Mouse (Mus musculus): ENCODE measurements around the gene Rps26. TPM values are rescaled to one million over a fixed set of nuclear protein-coding genes. Genes with fewer than 3 reads are reported as not detected.

Gene Rps26
- total RNA-seq (2023), result 1,431 TPM

DNA sequence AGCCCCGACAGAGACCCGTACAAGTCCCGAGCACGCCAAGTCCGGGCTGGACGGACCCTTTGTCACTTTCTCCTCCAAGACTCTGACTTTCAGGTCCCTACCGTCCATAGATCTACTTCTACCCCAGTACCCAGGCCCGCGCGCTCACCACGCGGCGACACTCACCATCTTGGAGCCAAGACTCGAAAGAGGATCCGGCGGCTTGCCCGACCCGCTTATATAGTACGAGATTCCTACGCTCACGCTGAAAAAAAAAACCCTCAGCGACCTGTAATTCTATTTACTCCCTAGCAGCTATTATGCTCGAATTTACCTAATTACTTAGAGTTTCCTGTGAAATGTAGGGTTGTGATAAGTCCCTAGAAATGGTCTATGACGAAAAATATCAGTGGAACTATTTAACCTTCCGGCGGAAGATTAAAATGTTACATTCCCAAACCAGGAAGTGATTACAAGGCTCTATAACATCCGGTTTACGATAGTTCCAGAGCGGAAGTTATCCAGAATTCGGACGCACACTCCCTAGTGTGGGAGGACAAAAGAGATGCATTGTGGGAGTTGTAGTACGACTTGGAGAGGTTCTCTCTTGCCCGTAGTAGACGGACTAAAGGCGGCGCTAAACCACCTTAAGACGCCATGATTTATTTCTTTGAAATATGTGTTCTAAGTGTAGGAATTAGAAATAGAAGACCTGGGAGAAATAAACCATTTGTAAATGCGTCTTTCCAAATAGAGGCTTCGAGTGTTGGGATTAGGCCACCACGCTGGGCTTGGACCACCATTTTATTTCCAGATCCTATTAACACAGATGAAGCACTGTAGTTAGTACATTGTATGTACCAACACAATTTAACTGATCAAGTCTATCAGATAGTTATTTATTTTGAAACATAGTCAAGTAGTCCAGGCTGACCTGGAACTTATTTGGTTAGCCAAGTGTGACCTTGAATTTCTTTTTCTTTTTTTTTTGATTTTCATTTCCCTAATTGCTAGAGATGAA, at the start of gene Rps26:
TSS of gene Rps26 (minus strand) at position 437 of the 1,000 bp plus-strand sequence.

GRCm38 (mm10) chr10:128673763-128674468, 47.4 kb upstream of the Rps26 start, which contains the start of gene Suox:
Gene Suox, minus strand, starts transcription at chr10:128674073.

GRCm38 (mm10) chr10:128645111-128646011, 18.8 kb upstream of the Rps26 start, which contains the start of gene Ikzf4:
Gene Ikzf4, minus strand, starts transcription at chr10:128645991.

DNA sequence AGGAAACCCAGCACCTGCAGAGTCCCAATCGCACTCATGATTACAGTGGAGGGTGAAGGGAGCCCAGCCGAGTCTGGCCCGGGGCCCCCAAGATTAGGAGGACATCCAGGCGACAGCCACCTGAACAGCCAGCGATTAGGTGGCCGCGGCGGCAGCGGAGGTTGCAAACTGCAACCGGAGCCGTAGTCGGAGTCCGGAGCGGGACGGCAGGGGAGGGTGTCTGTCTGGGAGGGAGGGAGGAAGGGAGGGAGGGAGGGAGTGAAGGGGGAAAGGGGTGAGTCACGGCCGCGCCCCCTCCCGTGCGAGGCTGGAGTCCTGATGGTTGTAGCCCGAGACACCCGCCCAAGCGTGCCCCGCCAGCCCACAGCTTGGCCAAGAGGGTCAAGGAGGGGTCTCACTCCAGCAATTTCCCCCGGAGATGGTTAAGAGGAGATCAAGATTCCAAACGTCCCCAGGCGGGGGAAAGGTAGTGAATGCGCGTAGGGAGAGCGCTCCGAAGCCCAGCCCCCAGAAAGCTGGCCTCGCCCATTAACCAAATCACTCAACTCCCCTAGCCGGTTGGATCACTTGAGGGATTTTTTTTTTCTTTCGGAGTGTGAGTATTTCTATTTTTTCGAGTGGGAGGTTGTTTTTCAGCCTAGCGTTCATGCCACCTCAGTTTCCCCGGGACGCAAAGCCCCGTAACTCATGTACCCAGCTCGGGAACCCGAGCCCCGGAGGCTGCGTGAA, 36.9 kb downstream of the Rps26 start, which contains the start of gene Erbb3:
TSS of gene Erbb3 (minus strand) at position 189 of the 729 bp plus-strand sequence.

Other genes starting within 250 kb of the Rps26 start
- gene Ankrd52, start 249.6 kb downstream of the Rps26 start, total RNA-seq (2023), result 49.6 TPM
- gene Slc39a5, start 225.5 kb downstream of the Rps26 start, total RNA-seq (2023), result not detected
- gene Nabp2, start 215.3 kb downstream of the Rps26 start, total RNA-seq (2023), result 42.4 TPM
- gene Rnf41, start 215.1 kb downstream of the Rps26 start, total RNA-seq (2023), result 26.1 TPM
- 112 TPM for gene Smarcc2, start 167.5 kb downstream of the Rps26 start, total RNA-seq (2023)
- gene Myl6, start 132.6 kb downstream of the Rps26 start, total RNA-seq (2023), result 818 TPM
- gene Myl6b, start 128.1 kb downstream of the Rps26 start, total RNA-seq (2023), result not detected
- 244 TPM for gene Esyt1, start 100.9 kb downstream of the Rps26 start, total RNA-seq (2023)
- 26.7 TPM for gene Zc3h10, start 79.0 kb downstream of the Rps26 start, total RNA-seq (2023)
- gene Rpl41, start 77.4 kb downstream of the Rps26 start, total RNA-seq (2023), result 3,926 TPM
- gene Pa2g4, start 60.8 kb downstream of the Rps26 start, total RNA-seq (2023), result 55.6 TPM
- gene Erbb3, start 37.1 kb downstream of the Rps26 start, total RNA-seq (2023), result 1.3 TPM
- gene Ikzf4, start 19.2 kb upstream of the Rps26 start, total RNA-seq (2023), result 9.6 TPM
- gene Suox, start 47.3 kb upstream of the Rps26 start, total RNA-seq (2023), result 10.1 TPM
- 32.6 TPM for gene Rab5b, start 69.5 kb upstream of the Rps26 start, total RNA-seq (2023)
- gene Pmel, start 77.4 kb upstream of the Rps26 start, total RNA-seq (2023), result not detected
- gene Cdk2, start 78.3 kb upstream of the Rps26 start, total RNA-seq (2023), result 32.6 TPM
- 837 TPM for gene Dgka, start 118.1 kb upstream of the Rps26 start, total RNA-seq (2023)
- gene Pym1, start 121.1 kb upstream of the Rps26 start, total RNA-seq (2023), result 82.4 TPM
- gene Mmp19, start 164.2 kb upstream of the Rps26 start, total RNA-seq (2023), result 0.32 TPM
- gene Dnajc14, start 177.3 kb upstream of the Rps26 start, total RNA-seq (2023), result 57.9 TPM
- gene Tmem198b, start 177.6 kb upstream of the Rps26 start, total RNA-seq (2023), result 6.4 TPM
- gene Sarnp, start 190.6 kb upstream of the Rps26 start, total RNA-seq (2023), result 50.3 TPM
- gene Ormdl2, start 194.9 kb upstream of the Rps26 start, total RNA-seq (2023), result 15.3 TPM